ENCODE assay signal across 1 mouse cellular context in genomic region chr11:99189154-99189582, GRCm38 (mm10).
TF ChIP-seq lines count a peak whose summit lies in the region.

No protein-coding gene starts in this region.

TF ChIP-seq in CH12.LX, 34 proteins besides CTCF, POLR2A, EP300 and RAD21 (continued from another document):
- TF ChIP-seq RCOR1 (conservative IDR thresholded peaks at IDR 0.05; ENCODE audit: low read depth, low read length): peak; percentile 90; the same call in 1 of the 2 replicates
- no peak for TF ChIP-seq E2F4 (IDR thresholded peaks at IDR 0.05; ENCODE audit: insufficient replicate concordance, low read depth, low read length)
- peak; percentile 92 for TF ChIP-seq JUND (conservative IDR thresholded peaks at IDR 0.05; ENCODE audit: low read depth, low read length)
- peak; percentile 65 for TF ChIP-seq MAZ (IDR thresholded peaks at IDR 0.05; ENCODE audit: low read depth, low read length)
- peak; percentile 85 for TF ChIP-seq CHD2 (IDR thresholded peaks at IDR 0.05; ENCODE audit: low read length)
- peak; percentile 55; the same call in 1 of the 2 replicates for TF ChIP-seq POLR2AphosphoS2 (IDR thresholded peaks at IDR 0.05; ENCODE audit: low read depth, low read length)
- no peak for TF ChIP-seq GABPA (IDR thresholded peaks at IDR 0.05; ENCODE audit: insufficient replicate concordance, low read depth, low read length)
- TF ChIP-seq ZKSCAN1 (IDR thresholded peaks at IDR 0.05; ENCODE audit: borderline replicate concordance, low read depth, low read length): no peak
- peak; percentile 98 for TF ChIP-seq IRF4 (IDR thresholded peaks at IDR 0.05; ENCODE audit: low read depth, low read length)
- peak; percentile 89 for TF ChIP-seq MAFK (IDR thresholded peaks at IDR 0.05; ENCODE audit: insufficient replicate concordance, low read length)
- peak; percentile 95 for TF ChIP-seq SMC3 (IDR thresholded peaks at IDR 0.05; ENCODE audit: low read depth, low read length)
- peak; percentile 59; the same call in 1 of the 2 replicates for TF ChIP-seq NELFE (IDR thresholded peaks at IDR 0.05; ENCODE audit: low read depth, low read length)
- 0 out of 2 replicates have a peak, but pooled peaks have one; percentile 31 for TF ChIP-seq KAT2A (IDR thresholded peaks at IDR 0.05; ENCODE audit: insufficient replicate concordance, low read length)
- TF ChIP-seq ELF1 (IDR thresholded peaks at IDR 0.05; ENCODE audit: low read depth, low read length): peak; percentile 73; the same call in 1 of the 2 replicates
- peak; percentile 82 for TF ChIP-seq TBP (conservative IDR thresholded peaks at IDR 0.05; ENCODE audit: low read depth, low read length)
- TF ChIP-seq JUN (IDR thresholded peaks at IDR 0.05; ENCODE audit: insufficient read depth, low read depth, low read length): peak; percentile 95
- TF ChIP-seq TCF12 (IDR thresholded peaks at IDR 0.05; ENCODE audit: low read depth, low read length): peak; percentile 96
- TF ChIP-seq ETS1 (conservative IDR thresholded peaks at IDR 0.05; ENCODE audit: low read depth, low read length): peak; percentile 99
- no peak for TF ChIP-seq PAX5 (IDR thresholded peaks at IDR 0.05; ENCODE audit: low read length)
- TF ChIP-seq UBTF (IDR thresholded peaks at IDR 0.05; ENCODE audit: low read depth, low read length): no peak
- TF ChIP-seq MXI1 (IDR thresholded peaks at IDR 0.05; ENCODE audit: low read depth, low read length): peak; percentile 34; the same call in 1 of the 2 replicates
- no peak for TF ChIP-seq USF1 (IDR thresholded peaks at IDR 0.05; ENCODE audit: low read depth, low read length)
- TF ChIP-seq MYC (IDR thresholded peaks at IDR 0.05; ENCODE audit: low read depth, low read length): peak; percentile 91
- TF ChIP-seq ZC3H11A (IDR thresholded peaks at IDR 0.05; ENCODE audit: low read depth, low read length): peak; percentile 47
- peak; percentile 42; the same call in 1 of the 2 replicates for TF ChIP-seq NRF1 (IDR thresholded peaks at IDR 0.05; ENCODE audit: low read depth, low read length)
- peak; percentile 81 for TF ChIP-seq MAX (IDR thresholded peaks at IDR 0.05; ENCODE audit: low read length)
- TF ChIP-seq SIN3A (IDR thresholded peaks at IDR 0.05; ENCODE audit: low read length): peak; percentile 91
